Mouse (Mus musculus): Measurements from ENCODE around the gene Olfr477. TPM values are rescaled to one million over a fixed set of nuclear protein-coding genes. Genes with fewer than 3 reads are reported as not detected.
"Not testable (repeated sequence)": the region's sequence is repeated elsewhere in the genome, so short reads cannot be mapped to it uniquely, and the experiment has no call there.

Olfr477 gene
- polyA plus RNA-seq (2015; fragmentation: Nextera tagmentation; extraction: Ambion mirVana): not detected in 2 replicates

DNA sequence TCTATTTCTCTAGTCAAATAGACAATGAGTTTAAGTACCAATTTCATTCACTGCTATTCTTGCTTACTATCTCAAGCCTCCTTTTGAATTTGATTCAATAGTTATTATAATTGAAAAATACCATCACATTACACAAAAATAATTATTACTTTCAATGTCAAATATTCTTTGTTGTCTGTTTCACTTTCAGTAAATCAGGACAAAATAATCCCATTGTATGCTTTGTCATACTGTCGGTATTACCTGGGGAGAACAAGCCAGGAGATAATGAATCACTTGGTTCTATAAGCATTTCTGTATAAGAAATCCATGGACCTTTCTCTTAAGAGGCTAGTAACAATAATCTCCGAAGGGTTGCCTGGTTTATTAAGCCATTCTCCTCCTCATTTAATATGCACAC lies at the start of gene Olfr477:
Gene Olfr477, plus strand, starts transcription at position 301 of the 400 bp plus-strand sequence.
- H3K27me3 ChIP-seq (ENCODE audit: control insufficient read depth, insufficient read depth, low read depth, low read length): no peaks in the 10 kb centered on the region
- H3K9ac ChIP-seq (ENCODE audit: low read length): no peak within 1 kb of the TSS
- no peaks in the 10 kb centered on the region for H3K4me1 ChIP-seq (replicated peaks; ENCODE audit: control insufficient read depth, insufficient read depth, low read length)
- no peaks in the 10 kb centered on the region for H3K9me3 ChIP-seq (ENCODE audit: control insufficient read depth, low read length)
- ATAC-seq (ENCODE audit: low read depth): no peak
- H3K36me3 ChIP-seq (ENCODE audit: control insufficient read depth, insufficient read depth, low read length): no peaks in the 10 kb centered on the region
- 69% methylated on average over 2 of the region's 2 CpGs for WGBS
- no peak within 1 kb of the TSS for H3K4me3 ChIP-seq (ENCODE audit: low read length)
- H3K27ac ChIP-seq (ENCODE audit: low read length): no peak within 1 kb of the TSS
- no peak within 1 kb of the TSS for H3K4me2 ChIP-seq (ENCODE audit: low read depth, low read length)

DNA sequence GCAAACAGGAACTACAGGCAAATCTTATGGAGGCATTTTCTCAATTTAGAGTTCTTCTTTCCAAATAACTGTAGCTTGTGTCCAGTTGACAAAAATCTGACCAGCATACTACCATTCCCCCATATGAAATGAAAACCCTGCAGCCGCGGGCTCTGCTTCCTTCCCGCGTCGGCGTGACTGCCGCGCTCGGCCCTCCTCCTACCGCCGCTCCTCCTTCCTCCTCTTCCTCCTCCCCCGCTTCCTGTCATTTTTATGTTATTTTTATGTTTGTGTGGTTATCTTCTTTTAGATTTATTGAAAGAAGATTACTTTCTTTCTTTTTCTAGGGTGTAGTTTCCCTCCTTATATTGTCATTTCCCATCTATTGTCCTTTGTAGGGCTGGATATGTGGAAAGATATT lies 34.0 kb upstream of the Olfr477 start:
- not testable (repeated sequence) for H3K9ac ChIP-seq (ENCODE audit: low read length); H3K9me3 ChIP-seq (ENCODE audit: control insufficient read depth, low read length); ATAC-seq (ENCODE audit: low read depth); H3K4me1 ChIP-seq (replicated peaks; ENCODE audit: control insufficient read depth, insufficient read depth, low read length); H3K36me3 ChIP-seq (ENCODE audit: control insufficient read depth, insufficient read depth, low read length); H3K4me3 ChIP-seq (ENCODE audit: low read length); H3K27ac ChIP-seq (ENCODE audit: low read length); H3K4me2 ChIP-seq (ENCODE audit: low read depth, low read length); H3K27me3 ChIP-seq (ENCODE audit: control insufficient read depth, insufficient read depth, low read depth, low read length)
- 96% methylated on average over 12 of the region's 12 CpGs for WGBS

- Histone ChIP-seq H3K4me1 (replicated peaks; ENCODE audit: control insufficient read depth, insufficient read depth, low read length) (no peaks in the 10 kb centered on the region), H3K4me2 (ENCODE audit: low read depth, low read length) (no peak within 1 kb of the TSS), H3K27me3 (ENCODE audit: control insufficient read depth, insufficient read depth, low read depth, low read length) (no peaks in the 10 kb centered on the region), H3K9me3 (ENCODE audit: control insufficient read depth, low read length) (no peaks in the 10 kb centered on the region), H3K9ac (ENCODE audit: low read length) (no peak within 1 kb of the TSS), H3K4me3 (ENCODE audit: low read length) (no peak within 1 kb of the TSS), H3K27ac (ENCODE audit: low read length) (no peak within 1 kb of the TSS), H3K36me3 (ENCODE audit: control insufficient read depth, insufficient read depth, low read length) (no peaks in the 10 kb centered on the region)
- WGBS: 79% methylated on average over 1 of the region's 1 CpGs
- ATAC-seq (ENCODE audit: low read depth): no peak
Observed at GRCm38 (mm10) chr7:107954343-107954742, 32.1 kb upstream of the Olfr477 start, which contains the start of gene Olfr474. Gene Olfr474, plus strand, starts transcription at chr7:107954643.

GRCm38 (mm10) chr7:107964503-107964902 lies 22.0 kb upstream of the Olfr477 start, which contains the start of gene Olfr476:
Gene Olfr476, plus strand, starts transcription at chr7:107964803.
- Histone ChIP-seq H3K9ac (ENCODE audit: low read length) (no peak within 1 kb of the TSS), H3K4me2 (ENCODE audit: low read depth, low read length) (no peak within 1 kb of the TSS), H3K4me1 (replicated peaks; ENCODE audit: control insufficient read depth, insufficient read depth, low read length) (no peaks in the 10 kb centered on the region), H3K27me3 (ENCODE audit: control insufficient read depth, insufficient read depth, low read depth, low read length) (no peaks in the 10 kb centered on the region), H3K36me3 (ENCODE audit: control insufficient read depth, insufficient read depth, low read length) (no peaks in the 10 kb centered on the region), H3K27ac (ENCODE audit: low read length) (no peak within 1 kb of the TSS), H3K9me3 (ENCODE audit: control insufficient read depth, low read length) (no peaks in the 10 kb centered on the region), H3K4me3 (ENCODE audit: low read length) (no peak within 1 kb of the TSS)
- 27% methylated on average over 1 of the region's 1 CpGs for WGBS
- ATAC-seq (ENCODE audit: low read depth): no peak

GRCm38 (mm10) chr7:108014256-108014655 lies 27.8 kb downstream of the Olfr477 start:
- H3K4me3 ChIP-seq (ENCODE audit: low read length); H3K9ac ChIP-seq (ENCODE audit: low read length); H3K4me1 ChIP-seq (replicated peaks; ENCODE audit: control insufficient read depth, insufficient read depth, low read length); H3K27me3 ChIP-seq (ENCODE audit: control insufficient read depth, insufficient read depth, low read depth, low read length); H3K9me3 ChIP-seq (ENCODE audit: control insufficient read depth, low read length); H3K4me2 ChIP-seq (ENCODE audit: low read depth, low read length); ATAC-seq (ENCODE audit: low read depth); H3K27ac ChIP-seq (ENCODE audit: low read length); H3K36me3 ChIP-seq (ENCODE audit: control insufficient read depth, insufficient read depth, low read length): not testable (repeated sequence)

DNA sequence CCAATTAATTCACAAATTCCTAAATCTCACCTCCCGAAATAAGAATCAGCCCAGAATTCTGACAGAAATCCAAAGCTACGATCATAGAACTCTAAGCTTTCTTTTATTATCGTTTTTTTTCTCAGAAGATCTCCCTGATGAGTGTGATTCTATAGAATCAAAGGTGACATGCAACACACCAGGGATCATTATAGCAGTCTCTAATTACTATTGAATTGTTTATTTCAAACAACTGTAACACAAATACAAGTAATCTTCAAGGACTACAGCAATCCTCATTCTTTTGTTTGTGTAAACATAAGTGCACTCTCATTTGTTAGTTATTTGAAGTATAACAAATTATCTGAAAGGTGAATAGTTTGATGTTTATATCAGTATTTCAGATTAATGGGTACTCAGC lies 47.4 kb downstream of the Olfr477 start, which contains the start of gene Olfr478:
Gene Olfr478, minus strand, starts transcription at position 101 of the 400 bp plus-strand sequence.
- H3K36me3 ChIP-seq (ENCODE audit: control insufficient read depth, insufficient read depth, low read length): no peaks in the 10 kb centered on the region
- no peak within 1 kb of the TSS for H3K4me2 ChIP-seq (ENCODE audit: low read depth, low read length)
- no peak for ATAC-seq (ENCODE audit: low read depth)
- no peak within 1 kb of the TSS for H3K4me3 ChIP-seq (ENCODE audit: low read length)
- no peak within 1 kb of the TSS for H3K27ac ChIP-seq (ENCODE audit: low read length)
- no peaks in the 10 kb centered on the region for H3K27me3 ChIP-seq (ENCODE audit: control insufficient read depth, insufficient read depth, low read depth, low read length)
- 67% methylated on average over 3 of the region's 3 CpGs for WGBS
- no peak within 1 kb of the TSS for H3K9ac ChIP-seq (ENCODE audit: low read length)
- H3K4me1 ChIP-seq (replicated peaks; ENCODE audit: control insufficient read depth, insufficient read depth, low read length): no peaks in the 10 kb centered on the region
- H3K9me3 ChIP-seq (ENCODE audit: control insufficient read depth, low read length): no peaks in the 10 kb centered on the region; the same call in none of the 2 replicates

Other genes starting within 250 kb of the Olfr477 start
- 0.08 and 0.28 TPM in 2 replicates for gene Cyb5r2, start 228.7 kb upstream of the Olfr477 start, polyA plus RNA-seq (2015; fragmentation: Nextera tagmentation; extraction: Ambion mirVana)
- not detected in 2 replicates for gene Ovch2, start 185.5 kb upstream of the Olfr477 start, polyA plus RNA-seq (2015; fragmentation: Nextera tagmentation; extraction: Ambion mirVana)
- gene Olfr467, start 174.4 kb upstream of the Olfr477 start, polyA plus RNA-seq (2015; fragmentation: Nextera tagmentation; extraction: Ambion mirVana): not detected in 2 replicates
- gene Olfr469, start 161.2 kb upstream of the Olfr477 start, polyA plus RNA-seq (2015; fragmentation: Nextera tagmentation; extraction: Ambion mirVana): not detected in 2 replicates
- gene Olfr470, start 139.2 kb upstream of the Olfr477 start, polyA plus RNA-seq (2015; fragmentation: Nextera tagmentation; extraction: Ambion mirVana): not detected in 2 replicates
- not detected in 2 replicates for gene Olfr472, start 88.8 kb upstream of the Olfr477 start, polyA plus RNA-seq (2015; fragmentation: Nextera tagmentation; extraction: Ambion mirVana)
- gene Olfr473, start 56.2 kb upstream of the Olfr477 start, polyA plus RNA-seq (2015; fragmentation: Nextera tagmentation; extraction: Ambion mirVana): not detected in 2 replicates
- not detected in 2 replicates for gene Olfr474, start 32.0 kb upstream of the Olfr477 start, polyA plus RNA-seq (2015; fragmentation: Nextera tagmentation; extraction: Ambion mirVana)
- not detected in 2 replicates for gene Olfr476, start 21.9 kb upstream of the Olfr477 start, polyA plus RNA-seq (2015; fragmentation: Nextera tagmentation; extraction: Ambion mirVana)
- gene Olfr478, start 47.3 kb downstream of the Olfr477 start, polyA plus RNA-seq (2015; fragmentation: Nextera tagmentation; extraction: Ambion mirVana): not detected in 2 replicates
- gene Olfr479, start 64.0 kb downstream of the Olfr477 start, polyA plus RNA-seq (2015; fragmentation: Nextera tagmentation; extraction: Ambion mirVana): not detected in 2 replicates
- not detected in 2 replicates for gene Olfr480, start 80.7 kb downstream of the Olfr477 start, polyA plus RNA-seq (2015; fragmentation: Nextera tagmentation; extraction: Ambion mirVana)
- not detected in 2 replicates for gene Olfr481, start 93.2 kb downstream of the Olfr477 start, polyA plus RNA-seq (2015; fragmentation: Nextera tagmentation; extraction: Ambion mirVana)
- 0.11 and 0.20 TPM in 2 replicates for gene Olfr482, start 110.9 kb downstream of the Olfr477 start, polyA plus RNA-seq (2015; fragmentation: Nextera tagmentation; extraction: Ambion mirVana)
- gene Olfr483, start 114.2 kb downstream of the Olfr477 start, polyA plus RNA-seq (2015; fragmentation: Nextera tagmentation; extraction: Ambion mirVana): not detected in 2 replicates
- gene Olfr484, start 140.8 kb downstream of the Olfr477 start, polyA plus RNA-seq (2015; fragmentation: Nextera tagmentation; extraction: Ambion mirVana): not detected in 2 replicates
- gene Olfr485, start 173.2 kb downstream of the Olfr477 start, polyA plus RNA-seq (2015; fragmentation: Nextera tagmentation; extraction: Ambion mirVana): not detected in 2 replicates
- not detected in 2 replicates for gene Olfr486, start 186.0 kb downstream of the Olfr477 start, polyA plus RNA-seq (2015; fragmentation: Nextera tagmentation; extraction: Ambion mirVana)
- gene Olfr487, start 227.9 kb downstream of the Olfr477 start, polyA plus RNA-seq (2015; fragmentation: Nextera tagmentation; extraction: Ambion mirVana): not detected in 2 replicates